Mouse (Mus musculus) lung, postnatal 0 days (tissue): Measurements from ENCODE around the gene Prl2c3.
"Not testable (repeated sequence)": the region's sequence is repeated elsewhere in the genome, so short reads cannot be mapped to it uniquely, and the experiment has no call there.

Experiments used
- CTCF ChIP-seq: IDR thresholded peaks from 2 replicates; pipeline ENCODE4 v1.5.1; 2016; ENCODE audit warnings: antibody characterized with exemption, mild to moderate bottlenecking
- EP300 ChIP-seq: IDR thresholded peaks from 2 replicates; pipeline ENCODE4 v1.6.1; 2016; ENCODE audit warnings: antibody characterized with exemption, mild to moderate bottlenecking, control low read depth

DNA sequence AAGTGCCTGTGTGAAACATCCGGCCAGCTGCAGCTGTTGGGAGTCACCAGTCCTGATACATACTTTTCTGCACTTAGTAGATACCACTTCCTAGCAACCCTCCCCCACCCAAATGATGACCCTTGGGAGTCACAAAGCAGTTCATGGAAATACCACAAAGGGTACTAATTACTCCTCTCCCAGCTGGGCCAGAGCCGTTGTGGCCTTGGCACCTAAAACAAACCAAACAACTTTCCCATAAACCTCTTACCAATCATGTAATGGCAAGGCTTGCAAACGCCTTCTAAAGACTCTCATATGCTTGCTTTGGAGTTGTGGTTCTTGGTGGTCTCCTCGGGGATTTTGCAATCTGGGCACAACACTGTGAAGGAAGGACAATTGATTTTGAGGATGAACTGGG, 6.6 kb upstream of the Prl2c3 start:
- not testable (repeated sequence) for TF ChIP-seq CTCF, EP300
